Mouse (Mus musculus) intestine, embryonic 14.5 days (tissue): ENCODE data around the gene Kcnh1. TPM values are rescaled to one million over a fixed set of nuclear protein-coding genes. Genes with fewer than 3 reads are reported as not detected.

Experiments
- ATAC-seq: fragments of 200-750 bp; cut with Nextera tagmentation; replicated peaks from 2 replicates; pipeline ENCODE4 v1.8.0; 2017; ENCODE audit warnings: low read depth, moderate number of reproducible peaks, moderate TSS enrichment, moderate library complexity; ENCODE audit not compliant: low FRiP score, low TSS enrichment
- DNase-seq: peaks from one replicate; pipeline ENCODE4 v3.0.0-alpha.2; 2018; ENCODE audit warnings: low spot score
- H3K27ac ChIP-seq: fragments of 300-500 bp; sonication (generic); 2 replicates; pipeline ENCODE4 v1.5.1; 2014; ENCODE audit warnings: low read depth, mild to moderate bottlenecking, control low read depth
- H3K27me3 ChIP-seq: fragments of 300-500 bp; sonication (generic); replicated peaks from 2 replicates; pipeline ENCODE4 v1.6.1; 2014; ENCODE audit warnings: low read length, control low read depth; ENCODE audit not compliant: control insufficient read depth, insufficient read depth
- H3K36me3 ChIP-seq: fragments of 300-500 bp; sonication (generic); 2 replicates; pipeline ENCODE4 v1.6.1; 2014; ENCODE audit warnings: low read length, control low read depth; ENCODE audit not compliant: control insufficient read depth, insufficient read depth
- H3K4me1 ChIP-seq: fragments of 300-500 bp; sonication (generic); replicated peaks from 2 replicates; pipeline ENCODE4 v1.6.1; 2014; ENCODE audit warnings: low read length, control low read depth, mixed read lengths; ENCODE audit not compliant: control insufficient read depth, insufficient read depth
- H3K4me2 ChIP-seq: fragments of 300-500 bp; sonication (generic); 2 replicates; pipeline ENCODE4 v1.6.1; 2014; ENCODE audit warnings: low read length
- H3K4me3 ChIP-seq: fragments of 300-500 bp; sonication (generic); 2 replicates; pipeline ENCODE4 v1.5.1; 2014; ENCODE audit warnings: low read depth, low read length, control low read depth, mixed read lengths
- H3K9ac ChIP-seq: fragments of 300-500 bp; sonication (generic); 2 replicates; pipeline ENCODE4 v1.6.1; 2014; ENCODE audit warnings: mild to moderate bottlenecking, low read length
- H3K9me3 ChIP-seq: fragments of 300-500 bp; sonication (generic); 2 replicates; pipeline ENCODE4 v1.6.1; 2016; ENCODE audit warnings: low read length, control low read depth; ENCODE audit not compliant: control insufficient read depth
- WGBS: fragments of 180-500 bp; shearing (Covaris S2); extraction: QIAGEN DNeasy Blood & Tissue Kit; methylation state at CpG from one replicate; pipeline ENCODE4 v1.1.7; 2014; 5-methylcytosine and 5-hydroxymethylcytosine counted together
- polyA plus RNA-seq: library from polyadenylated mRNA; unstranded; fragments of >200 nt; fragmentation: Nextera tagmentation; extraction: Ambion mirVana; gene quantifications from 2 replicates; pipeline ENCODE4 v1.2.1, GENCODE M21; 2014

The Kcnh1 gene
- polyA plus RNA-seq, 1 experiment from 2014 or later: 0.85 TPM

DNA sequence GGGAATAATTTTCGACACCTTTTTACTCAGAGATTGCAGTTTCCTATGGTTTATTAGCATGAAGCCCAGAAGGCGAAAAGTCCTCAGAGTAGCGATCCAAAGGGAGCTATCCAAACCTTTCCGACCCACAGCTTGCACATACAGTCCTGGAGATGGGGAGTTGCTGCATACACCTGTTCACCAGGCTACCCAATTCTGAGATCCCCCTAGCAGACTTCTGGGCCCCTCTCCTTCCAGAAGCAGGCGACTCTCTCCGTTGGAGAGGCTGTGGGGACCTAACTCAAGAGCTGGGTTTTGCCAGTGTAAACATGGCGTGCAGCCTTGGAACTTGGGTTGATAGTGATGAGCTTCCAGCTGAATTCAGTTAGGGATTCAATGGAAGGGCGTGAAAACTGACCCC lies 1.3 kb downstream of the Kcnh1 start:
- Histone ChIP-seq H3K4me1 (peaks cover 7% of the 10 kb centered on the region; the same call in 1 of the 2 replicates), H3K4me3 (no peak overlapping the region), H3K9me3 (no peaks in the 10 kb centered on the region), H3K4me2 (peak overlapping the region; percentile 87), H3K36me3 (no peaks in the 10 kb centered on the region), H3K27me3 (peaks cover 18% of the 10 kb centered on the region), H3K27ac (no peak overlapping the region), H3K9ac (no peak overlapping the region)
- DNase-seq: no peak
- WGBS: 63% methylated on average over 8 of the region's 8 CpGs
- ATAC-seq: no peak

DNA sequence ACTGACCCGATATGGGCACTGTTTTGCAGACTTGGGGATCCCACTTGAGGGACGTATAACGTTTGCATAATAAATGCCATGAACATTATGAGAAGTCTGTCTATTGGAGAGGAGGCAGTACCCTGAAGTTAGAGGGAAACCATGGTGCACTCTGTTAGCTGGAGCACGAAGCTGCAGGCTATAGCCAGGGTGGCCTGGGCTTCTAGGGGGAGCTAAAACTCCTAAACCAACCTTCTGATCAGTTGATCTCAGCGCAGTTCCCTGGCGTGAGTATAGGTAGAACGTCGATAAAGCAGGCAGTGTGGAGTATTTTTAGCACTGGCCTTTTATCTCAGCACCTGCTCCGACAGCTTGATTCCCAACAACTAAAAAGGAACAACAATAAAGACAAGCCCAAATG lies 2.1 kb downstream of the Kcnh1 start:
- peaks cover 18% of the 10 kb centered on the region for H3K27me3 ChIP-seq
- H3K4me1 ChIP-seq: peaks cover 7% of the 10 kb centered on the region; the same call in 1 of the 2 replicates
- H3K4me2 ChIP-seq: no peak overlapping the region
- no peak overlapping the region for H3K27ac ChIP-seq
- no peaks in the 10 kb centered on the region for H3K36me3 ChIP-seq
- no peak overlapping the region for H3K4me3 ChIP-seq
- WGBS: 76% methylated on average over 9 of the region's 9 CpGs
- DNase-seq (no peak), ATAC-seq (no peak)
- H3K9me3 ChIP-seq: no peaks in the 10 kb centered on the region
- H3K9ac ChIP-seq: no peak overlapping the region

- Histone ChIP-seq H3K36me3 (no peaks in the 10 kb centered on the region), H3K4me1 (peaks cover 7% of the 10 kb centered on the region; the same call in 1 of the 2 replicates), H3K4me3 (no peak overlapping the region), H3K9me3 (no peaks in the 10 kb centered on the region), H3K27ac (no peak overlapping the region), H3K4me2 (no peak overlapping the region), H3K9ac (no peak overlapping the region), H3K27me3 (peaks cover 12% of the 10 kb centered on the region)
- 49% methylated on average over 14 of the region's 14 CpGs for WGBS
- ATAC-seq (no peak), DNase-seq (no peak)
These were observed 3.1 kb downstream of the Kcnh1 start for GRCm38 (mm10) chr1:192193656-192194055.

DNA sequence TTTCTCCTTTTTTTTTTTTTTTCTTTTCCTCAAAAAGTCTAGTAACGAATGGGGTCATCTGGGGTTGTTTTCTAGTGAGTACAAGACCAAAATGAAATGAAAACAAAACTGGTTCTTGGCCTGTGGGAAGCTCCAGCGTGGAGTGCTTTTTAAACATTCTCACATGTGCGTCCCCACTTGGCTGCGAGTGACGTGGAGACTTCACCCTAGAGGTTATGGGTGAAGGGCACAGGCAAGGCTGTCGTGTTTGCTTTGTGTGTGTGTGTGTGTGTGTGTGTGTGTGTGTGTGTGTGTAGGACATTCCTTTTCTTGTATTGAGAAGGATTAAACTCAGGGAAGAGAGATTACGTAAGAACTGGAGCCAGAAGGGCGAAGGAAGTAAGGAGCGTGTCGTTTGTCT lies 6.9 kb downstream of the Kcnh1 start:
- no peak for DNase-seq
- Histone ChIP-seq H3K9ac (no peak overlapping the region), H3K4me1 (peaks cover 4% of the 10 kb centered on the region; the same call in 1 of the 2 replicates), H3K9me3 (no peaks in the 10 kb centered on the region), H3K36me3 (no peaks in the 10 kb centered on the region), H3K27ac (no peak overlapping the region), H3K27me3 (no peaks in the 10 kb centered on the region), H3K4me3 (no peak overlapping the region), H3K4me2 (no peak overlapping the region)
- WGBS: 51% methylated on average over 10 of the region's 10 CpGs
- ATAC-seq: no peak

GRCm38 (mm10) chr1:192202936-192203335 lies 12.4 kb downstream of the Kcnh1 start:
- DNase-seq (no peak), ATAC-seq (no peak)
- Histone ChIP-seq H3K27me3 (no peaks in the 10 kb centered on the region), H3K36me3 (no peaks in the 10 kb centered on the region), H3K4me2 (no peak overlapping the region), H3K27ac (no peak overlapping the region), H3K4me1 (no peaks in the 10 kb centered on the region), H3K4me3 (no peak overlapping the region), H3K9ac (no peak overlapping the region), H3K9me3 (no peaks in the 10 kb centered on the region)
- 5% methylated on average over 1 of the region's 1 CpGs for WGBS

DNA sequence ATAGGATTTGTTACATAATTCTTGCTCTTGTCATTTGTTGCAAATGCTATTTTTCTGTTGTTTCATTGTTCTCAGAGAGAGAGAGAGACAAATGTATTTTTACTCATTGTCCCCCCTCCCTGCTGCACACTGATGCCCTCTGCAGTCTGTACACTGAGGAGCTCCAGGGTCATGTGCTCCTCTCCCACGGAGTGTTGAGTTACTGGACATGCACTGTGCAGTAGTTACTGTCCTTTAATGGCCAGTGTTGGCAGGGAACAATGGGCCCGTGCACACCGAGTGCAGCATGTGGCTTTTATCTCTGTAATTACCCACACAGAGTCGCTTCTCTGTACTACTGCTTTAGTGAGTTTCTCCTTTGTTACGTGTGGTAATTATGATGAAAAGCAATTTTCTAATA lies 17.4 kb downstream of the Kcnh1 start:
- 66% methylated on average over 5 of the region's 5 CpGs for WGBS
- no peak overlapping the region for H3K9ac ChIP-seq
- H3K27me3 ChIP-seq: no peaks in the 10 kb centered on the region
- H3K36me3 ChIP-seq: no peaks in the 10 kb centered on the region
- no peak for ATAC-seq
- no peaks in the 10 kb centered on the region for H3K4me1 ChIP-seq
- no peak for DNase-seq
- no peak overlapping the region for H3K27ac ChIP-seq
- no peaks in the 10 kb centered on the region for H3K9me3 ChIP-seq
- H3K4me3 ChIP-seq: no peak overlapping the region
- H3K4me2 ChIP-seq: no peak overlapping the region

GRCm38 (mm10) chr1:192212448-192212847 lies 21.9 kb downstream of the Kcnh1 start:
- WGBS: 67% methylated on average over 2 of the region's 2 CpGs
- H3K4me1 ChIP-seq: no peaks in the 10 kb centered on the region
- H3K4me3 ChIP-seq: no peak overlapping the region
- no peak overlapping the region for H3K27ac ChIP-seq
- H3K27me3 ChIP-seq: no peaks in the 10 kb centered on the region
- no peak overlapping the region for H3K4me2 ChIP-seq
- no peak overlapping the region for H3K9ac ChIP-seq
- DNase-seq: no peak
- H3K36me3 ChIP-seq: no peaks in the 10 kb centered on the region
- H3K9me3 ChIP-seq: peaks cover 3% of the 10 kb centered on the region; the same call in 1 of the 2 replicates
- ATAC-seq: no peak

DNA sequence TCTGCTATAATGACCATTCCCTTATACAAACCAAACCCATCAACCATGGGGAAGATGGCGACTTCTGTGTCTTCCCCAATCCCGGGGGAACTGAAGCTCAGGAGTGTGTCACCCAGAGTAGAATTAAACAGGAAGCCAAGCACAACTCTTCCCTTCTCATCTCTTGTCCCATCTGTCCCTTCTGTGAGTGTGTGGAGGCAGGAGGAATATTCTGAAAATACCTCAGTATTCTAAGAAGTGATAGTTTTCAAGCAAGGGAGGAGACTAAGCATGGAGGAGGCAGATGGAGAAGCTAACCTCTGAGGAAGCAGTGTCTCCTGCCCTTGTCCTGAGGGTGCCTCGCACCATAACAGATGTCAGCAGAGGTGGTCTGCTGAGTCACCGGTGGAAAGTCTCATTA lies 24.1 kb downstream of the Kcnh1 start:
- peaks cover 3% of the 10 kb centered on the region; the same call in 1 of the 2 replicates for H3K9me3 ChIP-seq
- H3K9ac ChIP-seq: no peak overlapping the region
- no peak for DNase-seq
- no peaks in the 10 kb centered on the region for H3K36me3 ChIP-seq
- H3K4me3 ChIP-seq: no peak overlapping the region
- no peak overlapping the region for H3K4me2 ChIP-seq
- 91% methylated on average over 4 of the region's 4 CpGs for WGBS
- ATAC-seq: no peak
- no peak overlapping the region for H3K27ac ChIP-seq
- H3K27me3 ChIP-seq: no peaks in the 10 kb centered on the region
- H3K4me1 ChIP-seq: no peaks in the 10 kb centered on the region

DNA sequence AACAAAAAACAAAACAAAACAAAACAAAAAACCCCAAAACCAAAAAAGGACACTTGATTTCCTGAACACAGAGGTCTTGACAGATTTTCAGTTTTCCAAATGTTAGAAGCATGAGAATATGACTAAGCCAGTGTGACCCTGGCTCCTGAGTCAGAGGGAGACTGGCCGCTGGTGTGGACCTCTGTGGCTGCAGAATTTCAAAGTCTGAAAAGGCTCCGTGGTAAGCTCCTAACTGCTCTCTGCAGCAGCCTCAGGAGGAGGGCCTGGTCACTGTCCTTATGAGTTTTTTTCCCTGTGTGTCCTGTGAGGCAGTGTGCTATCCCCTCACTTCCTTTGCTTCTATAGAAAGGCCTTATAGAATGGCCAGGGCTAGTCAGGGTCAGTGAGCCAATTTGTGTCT lies 29.6 kb downstream of the Kcnh1 start:
- ATAC-seq (no peak), DNase-seq (no peak)
- peaks cover 3% of the 10 kb centered on the region; the same call in 1 of the 2 replicates for H3K9me3 ChIP-seq
- H3K36me3 ChIP-seq: no peaks in the 10 kb centered on the region
- no peak overlapping the region for H3K9ac ChIP-seq
- 63% methylated on average over 2 of the region's 2 CpGs for WGBS
- no peaks in the 10 kb centered on the region for H3K27me3 ChIP-seq
- no peaks in the 10 kb centered on the region for H3K4me1 ChIP-seq
- no peak overlapping the region for H3K4me3 ChIP-seq
- no peak overlapping the region for H3K4me2 ChIP-seq
- no peak overlapping the region for H3K27ac ChIP-seq
